ENCODE assay signal across 11 mouse cellular contexts in genomic region chr5:150384272-150385215, GRCm38 (mm10).
DNase-seq lines count a peak whose midpoint lies in the region; ATAC-seq and TF ChIP-seq lines count a peak whose summit lies in the region.
"Had no signal": no experiment of that assay in that cellular context is flagged by ENCODE, and none has a peak within 500 bp of the region (broad histone marks: within the 10 kb centered on the region; RNA-seq: fewer than 3 reads in every experiment).

No protein-coding gene starts in this region.

- H3K27ac ChIP-seq in heart, embryonic 14.5 days (replicated peaks in 1 of 2; ENCODE audit: control insufficient read depth in 1 of 2, insufficient read depth in 1 of 2, low read depth in 2 of 2, low read length in 2 of 2) = peak overlapping the region; percentile 79 to 87
- peak overlapping the region; percentile 32 for H3K27ac ChIP-seq in testis, adult 2 months (ENCODE audit: control insufficient read depth, insufficient read depth, low read depth, low read length)
- H3K27ac ChIP-seq in liver, embryonic 14.5 days = no peak overlapping the region

- TF ChIP-seq CTCF in testis, adult 2 months (IDR thresholded peaks at IDR 0.05; ENCODE audit: control insufficient read depth, insufficient read depth, insufficient replicate concordance, low read depth, low read length) = no peak
- TF ChIP-seq CTCF in liver, embryonic 14.5 days (IDR thresholded peaks at IDR 0.05; ENCODE audit: low read depth) = no peak

- H3K36me3 ChIP-seq in heart, embryonic 14.5 days (ENCODE audit: control insufficient read depth, insufficient read depth, low read length) = peaks cover 78% of the 10 kb centered on the region
- no peaks in the 10 kb centered on the region for H3K36me3 ChIP-seq in testis, adult 2 months (ENCODE audit: control insufficient read depth, insufficient read depth, low read length)
- no peaks in the 10 kb centered on the region for H3K36me3 ChIP-seq in liver, embryonic 14.5 days (replicated peaks; ENCODE audit: control insufficient read depth, insufficient read depth, low read depth)
- H3K36me3 ChIP-seq: G1E had no signal

- no peaks in the 10 kb centered on the region for H3K27me3 ChIP-seq in heart, embryonic 14.5 days (ENCODE audit: control insufficient read depth, insufficient read depth, low read length)
- no peaks in the 10 kb centered on the region for H3K27me3 ChIP-seq in testis, adult 2 months (ENCODE audit: control insufficient read depth, insufficient read depth, low read length)
- H3K27me3 ChIP-seq in liver, embryonic 14.5 days (ENCODE audit: control insufficient read depth, insufficient read depth, low read length) = no peaks in the 10 kb centered on the region

- no peak for TF ChIP-seq POLR2A in testis, adult 2 months (IDR thresholded peaks at IDR 0.05; ENCODE audit: control insufficient read depth, low read depth, low read length)

- 27% methylated on average over 17 of the region's 17 CpGs for WGBS in heart, embryonic 14.5 days
- WGBS in liver, embryonic 14.5 days (ENCODE audit: insufficient replicate concordance) = 30% methylated on average over 17 of the region's 17 CpGs

- no peak for DNase-seq in heart, postnatal 4 days
- no peak for DNase-seq in testis, postnatal 14 days (ENCODE audit: low spot score)
- DNase-seq in liver, embryonic 14.5 days (ENCODE audit: low read depth in 3 of 3, low spot score in 3 of 3) = no peak
- no peak for DNase-seq in retina, postnatal 1 day
- DNase-seq in urinary bladder, postnatal 25 days (ENCODE audit: low spot score) = no peak
- no peak for DNase-seq in frontal cortex, postnatal 10 days (ENCODE audit: low spot score in 2 of 2)
- DNase-seq: kidney, adult 18-20 months; right cerebral cortex, adult 18-20 months had no signal

- no peaks in the 10 kb centered on the region for H3K9me3 ChIP-seq in heart, embryonic 14.5 days (ENCODE audit: control insufficient read depth, low read length)
- H3K9me3 ChIP-seq in liver, embryonic 14.5 days (ENCODE audit: control insufficient read depth, low read length) = no peaks in the 10 kb centered on the region

- H3K4me2 ChIP-seq in heart, embryonic 14.5 days (ENCODE audit: low read length) = peak overlapping the region; percentile 5; the same call in 1 of the 2 replicates
- no peak overlapping the region; the same call in 1 of the 2 replicates for H3K4me2 ChIP-seq in liver, embryonic 14.5 days (ENCODE audit: low read depth)

- no peak overlapping the region for H3K4me3 ChIP-seq in heart, embryonic 14.5 days (ENCODE audit: control insufficient read depth in 1 of 2, insufficient read depth in 1 of 2, low read depth in 1 of 2, low read length in 2 of 2)
- H3K4me3 ChIP-seq in testis, adult 2 months (ENCODE audit: control insufficient read depth, low read depth, low read length) = no peak overlapping the region
- H3K4me3 ChIP-seq in liver, embryonic 14.5 days (ENCODE audit: insufficient read depth in 1 of 2, low read depth in 2 of 2, low read length in 2 of 2) = no peak overlapping the region

- H3K9ac ChIP-seq in heart, embryonic 14.5 days (ENCODE audit: low read length) = no peak overlapping the region
- no peak overlapping the region for H3K9ac ChIP-seq in liver, embryonic 14.5 days (replicated peaks)

- ATAC-seq in heart, embryonic 14.5 days (ENCODE audit: insufficient number of reproducible peaks, insufficient read depth, low FRiP score, low read depth) = 0 out of 2 replicates have a peak, but pooled peaks have one; percentile 33
- peak; percentile 53; the same call in 1 of the 2 replicates for ATAC-seq in liver, embryonic 14.5 days (ENCODE audit: insufficient read depth)

- H3K4me1 ChIP-seq in heart, embryonic 14.5 days (ENCODE audit: control insufficient read depth in 2 of 2, insufficient read depth in 2 of 2, low read length in 2 of 2) = peaks cover 16 to 21% of the 10 kb centered on the region in 2 experiments
- peaks cover 2% of the 10 kb centered on the region for H3K4me1 ChIP-seq in testis, adult 2 months (ENCODE audit: control insufficient read depth, insufficient read depth, low read length)
- H3K4me1 ChIP-seq in liver, embryonic 14.5 days (replicated peaks; ENCODE audit: control insufficient read depth in 2 of 2, insufficient read depth in 2 of 2, low read length in 1 of 2) = peaks cover 0 to 17% of the 10 kb centered on the region in 2 experiments; a peak in 3 of 4 replicates

- no peak for TF ChIP-seq EP300 in liver, embryonic 14.5 days (IDR thresholded peaks at IDR 0.05; ENCODE audit: low read depth)
